Mouse (Mus musculus) R1 (cell line): ENCODE results near the gene Ccdc88b.

Experiments
- DNase-seq: peaks from one replicate; pipeline ENCODE4 v3.0.0-alpha.2; 2018; ENCODE audit warnings: low read depth, low spot score

Gene Ccdc88b

GRCm38 (mm10) chr19:6829870-6830555, 28.0 kb downstream of the Ccdc88b start:
- peak; percentile 43 for DNase-seq

DNA sequence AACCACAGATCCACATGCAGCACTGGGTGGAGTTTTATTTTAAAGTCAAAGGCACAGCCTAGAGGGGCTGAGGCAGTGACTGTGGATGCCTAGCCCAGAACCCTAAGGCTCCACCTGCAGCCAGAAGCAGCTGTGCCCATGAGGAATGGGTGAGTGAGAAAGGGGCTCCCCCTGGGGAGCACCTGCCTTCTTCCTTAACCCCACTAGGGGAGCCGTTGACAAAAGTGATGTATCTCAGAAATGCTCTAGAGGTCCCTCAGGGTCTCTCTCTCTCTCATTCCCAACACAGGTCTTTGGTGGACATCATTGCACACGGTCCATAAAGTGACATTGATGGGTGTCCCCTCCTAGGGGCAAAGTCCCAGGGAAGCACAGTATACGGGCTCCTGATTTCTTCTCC, 28.9 kb downstream of the Ccdc88b start:
- peak; percentile 52 for DNase-seq

DNA sequence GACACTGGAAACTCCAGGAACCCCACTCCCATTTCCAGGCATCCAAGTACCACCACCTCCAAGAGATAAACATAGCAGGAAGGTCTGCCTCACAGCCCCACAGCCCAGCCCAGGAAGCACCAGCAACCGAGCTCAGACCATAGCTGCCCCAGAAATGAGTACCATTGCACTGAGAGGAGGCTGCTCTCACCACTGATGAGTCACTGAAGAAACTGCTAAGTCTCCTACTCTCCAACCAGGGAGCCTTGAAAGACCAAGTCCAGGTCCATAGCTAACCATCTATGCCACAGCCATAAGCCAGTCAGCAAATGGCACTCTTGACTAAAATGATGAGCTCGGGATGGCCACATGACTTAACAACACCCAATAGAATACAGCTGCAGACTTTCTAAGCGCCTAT, 31.4 kb downstream of the Ccdc88b start:
- DNase-seq = no peak

- no peak for DNase-seq
Observed at GRCm38 (mm10) chr19:6825384-6825783, 32.6 kb downstream of the Ccdc88b start.

DNA sequence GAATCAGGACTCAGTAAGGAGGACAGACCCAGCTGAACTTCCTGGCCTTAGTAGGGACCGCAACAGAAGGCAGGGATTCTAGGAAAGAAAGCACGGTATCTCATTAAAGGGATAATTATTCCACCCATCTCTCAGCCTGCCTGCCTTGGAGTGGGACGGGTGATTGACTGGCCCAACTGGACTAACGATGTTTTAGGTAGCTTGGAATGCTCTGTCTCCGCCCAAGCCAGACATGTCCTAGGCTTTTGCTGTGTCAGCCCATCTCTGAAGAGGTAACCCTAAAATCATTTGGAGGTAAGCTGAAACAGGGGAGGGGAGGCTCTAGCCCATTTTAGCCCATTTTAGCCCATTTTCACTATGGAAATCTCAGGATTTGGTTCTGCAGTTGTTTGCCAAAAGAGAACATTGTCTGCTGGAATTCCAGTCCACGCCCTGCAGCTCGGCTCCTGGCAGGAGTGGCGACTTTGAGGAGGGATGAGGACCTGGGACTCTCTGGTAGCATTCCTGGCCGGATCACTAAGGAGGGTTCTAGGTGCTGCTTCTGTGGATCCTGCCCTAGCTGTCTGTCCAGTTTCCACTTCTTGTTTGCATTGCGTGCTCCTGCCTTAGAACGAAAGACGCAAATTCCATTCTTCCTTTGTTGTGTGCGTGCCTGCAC, 37.3 kb downstream of the Ccdc88b start:
- DNase-seq = peak; percentile 77

GRCm38 (mm10) chr19:6819143-6819827, 38.7 kb downstream of the Ccdc88b start:
- DNase-seq = peak; percentile 73

DNA sequence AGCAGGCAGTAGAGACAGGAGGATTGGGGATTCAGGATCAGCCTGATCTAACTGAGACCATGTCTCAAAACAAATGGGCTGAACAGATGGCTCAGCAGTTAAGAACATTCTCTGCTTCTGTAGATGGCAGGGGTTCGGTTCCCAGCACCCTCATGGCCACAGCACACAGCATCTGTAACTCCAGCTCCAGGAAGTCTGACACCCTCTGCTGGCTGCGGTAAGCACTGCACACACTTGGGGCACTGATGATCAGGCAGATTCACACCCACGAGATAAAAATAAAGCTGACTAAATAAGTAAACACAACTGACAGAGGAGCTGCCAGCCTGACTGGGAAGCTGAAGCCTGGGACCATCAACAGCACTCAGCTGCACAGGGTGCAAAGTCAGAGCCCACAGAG, 43.1 kb downstream of the Ccdc88b start:
- peak; percentile 65 for DNase-seq

DNA sequence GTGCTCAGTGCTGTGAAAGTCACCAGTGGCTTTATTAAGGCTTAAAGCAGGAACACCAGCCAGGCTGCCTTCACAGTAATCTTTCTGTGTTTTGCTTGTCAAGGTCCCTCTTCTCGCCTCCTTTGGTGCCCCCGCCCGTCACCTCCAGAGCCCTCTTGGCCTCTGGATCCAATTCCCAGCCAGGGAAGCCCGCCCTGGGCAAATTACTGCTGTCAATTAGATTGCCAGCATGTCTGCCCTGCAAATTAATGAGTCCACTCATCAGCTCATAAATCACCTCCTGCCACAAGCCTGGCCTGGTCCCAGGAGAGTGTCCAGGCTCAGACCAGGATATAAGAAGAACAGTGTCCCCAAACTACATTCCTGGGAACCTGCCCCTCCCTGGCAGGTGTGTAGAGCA, 43.6 kb downstream of the Ccdc88b start:
- DNase-seq = no peak
